Mouse (Mus musculus) embryonic facial prominence, embryonic 14.5 days (tissue): ENCODE measurements at regions not wholly inside any gene's neighbourhood (a gene's known extent, or its start where the extent isn't known, plus 50 kb on each side); places are given as distances from the start of the nearest gene placed in this dataset.
A peak's percentile ranks its signal among the peaks of the same experiment; 100 is the strongest.

ENCODE experiments used
- ATAC-seq: fragments of 200-750 bp; cut with Nextera tagmentation; 2 replicates; pipeline ENCODE4 v1.8.0; 2017; ENCODE audit warnings: low read depth, moderate number of reproducible peaks, moderate TSS enrichment
- DNase-seq: peaks from one replicate; pipeline ENCODE4 v3.0.0-alpha.2; 2015; ENCODE audit warnings: low spot score
- H3K27ac ChIP-seq: fragments of 300-500 bp; sonication (generic); replicated peaks from 2 replicates; pipeline ENCODE4 v1.5.1; 2014; ENCODE audit warnings: low read depth, mild to moderate bottlenecking, low read length, moderate library complexity
- H3K27me3 ChIP-seq: fragments of 300-500 bp; sonication (generic); replicated peaks from 2 replicates; pipeline ENCODE4 v1.6.1; 2014; ENCODE audit warnings: low read length; ENCODE audit not compliant: control insufficient read depth, insufficient read depth
- H3K36me3 ChIP-seq: fragments of 300-500 bp; sonication (generic); 2 replicates; pipeline ENCODE4 v1.6.1; 2014; ENCODE audit warnings: low read length, mixed read lengths; ENCODE audit not compliant: control insufficient read depth, insufficient read depth
- H3K4me1 ChIP-seq: fragments of 300-500 bp; sonication (generic); 2 replicates; pipeline ENCODE4 v1.6.1; 2014; ENCODE audit warnings: antibody characterized with exemption, low read length; ENCODE audit not compliant: control insufficient read depth, insufficient read depth
- H3K4me2 ChIP-seq: fragments of 300-500 bp; sonication (generic); 2 replicates; pipeline ENCODE4 v1.6.1; 2014; ENCODE audit warnings: low read depth, mild to moderate bottlenecking, low read length, moderate library complexity, mixed read lengths
- H3K4me3 ChIP-seq: fragments of 300-500 bp; sonication (generic); 2 replicates; pipeline ENCODE4 v1.5.1; 2014; ENCODE audit warnings: low read depth, mild to moderate bottlenecking, low read length
- H3K9ac ChIP-seq: fragments of 300-500 bp; sonication (generic); 2 replicates; pipeline ENCODE4 v1.6.1; 2014; ENCODE audit warnings: low read depth, mild to moderate bottlenecking, low read length, moderate library complexity, mixed read lengths
- H3K9me3 ChIP-seq: fragments of 300-500 bp; sonication (generic); 2 replicates; pipeline ENCODE4 v1.6.1; 2016; ENCODE audit warnings: low read length; ENCODE audit not compliant: control insufficient read depth
- WGBS: fragments of 180-500 bp; shearing (Covaris S2); extraction: QIAGEN DNeasy Blood & Tissue Kit; methylation state at CpG from one replicate; pipeline ENCODE4 v1.1.7; 2014; 5-methylcytosine and 5-hydroxymethylcytosine counted together

GRCm38 (mm10) chr7:36488155-36488554, 209.8 kb upstream of the Tshz3 start:
- no peak overlapping the region for H3K9ac ChIP-seq
- ATAC-seq (no peak), DNase-seq (no peak)
- 86% methylated on average over 9 of the region's 9 CpGs for WGBS
- no peak overlapping the region for H3K4me3 ChIP-seq
- no peaks in the 10 kb centered on the region for H3K27me3 ChIP-seq
- H3K36me3 ChIP-seq: no peaks in the 10 kb centered on the region
- no peaks in the 10 kb centered on the region for H3K4me1 ChIP-seq
- no peak overlapping the region for H3K4me2 ChIP-seq
- no peaks in the 10 kb centered on the region for H3K9me3 ChIP-seq
- no peak overlapping the region for H3K27ac ChIP-seq

- H3K4me3 ChIP-seq: no peak overlapping the region
- H3K27ac ChIP-seq: no peak overlapping the region
- H3K9ac ChIP-seq: no peak overlapping the region
- DNase-seq: no peak
- no peaks in the 10 kb centered on the region for H3K9me3 ChIP-seq
- no peak overlapping the region for H3K4me2 ChIP-seq
- 78% methylated on average over 10 of the region's 10 CpGs for WGBS
- H3K36me3 ChIP-seq: no peaks in the 10 kb centered on the region
- H3K4me1 ChIP-seq: no peaks in the 10 kb centered on the region
- ATAC-seq: no peak
- no peaks in the 10 kb centered on the region for H3K27me3 ChIP-seq
Measured at GRCm38 (mm10) chr7:36491173-36491581, 206.7 kb upstream of the Tshz3 start.

- Histone ChIP-seq H3K4me3 (no peak overlapping the region), H3K27ac (no peak overlapping the region), H3K9ac (no peak overlapping the region), H3K27me3 (no peaks in the 10 kb centered on the region), H3K9me3 (no peaks in the 10 kb centered on the region), H3K36me3 (no peaks in the 10 kb centered on the region), H3K4me1 (no peaks in the 10 kb centered on the region), H3K4me2 (no peak overlapping the region)
- ATAC-seq (peak; percentile 89), DNase-seq (peak; percentile 27)
- WGBS: 64% methylated on average over 15 of the region's 15 CpGs
Measured at GRCm38 (mm10) chr7:36504010-36504875, 193.7 kb upstream of the Tshz3 start.

- WGBS: 83% methylated on average over 9 of the region's 9 CpGs
- Histone ChIP-seq H3K27me3 (no peaks in the 10 kb centered on the region), H3K4me3 (no peak overlapping the region), H3K4me2 (no peak overlapping the region), H3K9ac (no peak overlapping the region), H3K4me1 (no peaks in the 10 kb centered on the region), H3K36me3 (no peaks in the 10 kb centered on the region), H3K27ac (no peak overlapping the region), H3K9me3 (no peaks in the 10 kb centered on the region)
- ATAC-seq: no peak
- no peak for DNase-seq
Measured at GRCm38 (mm10) chr7:36507895-36508431, 190.0 kb upstream of the Tshz3 start.

- Histone ChIP-seq H3K4me2 (no peak overlapping the region), H3K4me3 (no peak overlapping the region), H3K9ac (no peak overlapping the region), H3K36me3 (no peaks in the 10 kb centered on the region), H3K27ac (no peak overlapping the region), H3K4me1 (no peaks in the 10 kb centered on the region), H3K27me3 (no peaks in the 10 kb centered on the region), H3K9me3 (no peaks in the 10 kb centered on the region)
- WGBS: 87% methylated on average over 3 of the region's 3 CpGs
- ATAC-seq (no peak), DNase-seq (no peak)
Measured at GRCm38 (mm10) chr7:36513680-36514079, 184.2 kb upstream of the Tshz3 start.

GRCm38 (mm10) chr7:36516094-36516663, 181.7 kb upstream of the Tshz3 start:
- H3K36me3 ChIP-seq: no peaks in the 10 kb centered on the region
- ATAC-seq (no peak), DNase-seq (no peak)
- 52% methylated on average over 7 of the region's 7 CpGs for WGBS
- no peak overlapping the region for H3K4me3 ChIP-seq
- H3K4me2 ChIP-seq: no peak overlapping the region
- H3K27ac ChIP-seq: no peak overlapping the region
- H3K9me3 ChIP-seq: no peaks in the 10 kb centered on the region
- H3K27me3 ChIP-seq: no peaks in the 10 kb centered on the region
- no peaks in the 10 kb centered on the region for H3K4me1 ChIP-seq
- no peak overlapping the region for H3K9ac ChIP-seq

GRCm38 (mm10) chr7:36519027-36519426, 178.9 kb upstream of the Tshz3 start:
- Histone ChIP-seq H3K27me3 (no peaks in the 10 kb centered on the region; the same call in 1 of the 2 replicates), H3K9ac (no peak overlapping the region), H3K9me3 (no peaks in the 10 kb centered on the region), H3K4me1 (no peaks in the 10 kb centered on the region), H3K4me2 (no peak overlapping the region), H3K4me3 (no peak overlapping the region), H3K27ac (no peak overlapping the region), H3K36me3 (no peaks in the 10 kb centered on the region)
- WGBS: 81% methylated on average over 4 of the region's 4 CpGs
- no peak for DNase-seq
- no peak for ATAC-seq

- H3K9me3 ChIP-seq: no peaks in the 10 kb centered on the region
- no peak overlapping the region for H3K4me2 ChIP-seq
- H3K4me1 ChIP-seq: no peaks in the 10 kb centered on the region
- no peaks in the 10 kb centered on the region; the same call in 1 of the 2 replicates for H3K27me3 ChIP-seq
- no peak overlapping the region for H3K9ac ChIP-seq
- H3K36me3 ChIP-seq: no peaks in the 10 kb centered on the region
- DNase-seq (no peak), ATAC-seq (no peak)
- WGBS: 68% methylated on average over 5 of the region's 5 CpGs
- no peak overlapping the region for H3K27ac ChIP-seq
- no peak overlapping the region for H3K4me3 ChIP-seq
Measured at GRCm38 (mm10) chr7:36522960-36523359, 175.0 kb upstream of the Tshz3 start.
